10 mouse cellular contexts compared by ENCODE assay signal in the genomic region with DNA sequence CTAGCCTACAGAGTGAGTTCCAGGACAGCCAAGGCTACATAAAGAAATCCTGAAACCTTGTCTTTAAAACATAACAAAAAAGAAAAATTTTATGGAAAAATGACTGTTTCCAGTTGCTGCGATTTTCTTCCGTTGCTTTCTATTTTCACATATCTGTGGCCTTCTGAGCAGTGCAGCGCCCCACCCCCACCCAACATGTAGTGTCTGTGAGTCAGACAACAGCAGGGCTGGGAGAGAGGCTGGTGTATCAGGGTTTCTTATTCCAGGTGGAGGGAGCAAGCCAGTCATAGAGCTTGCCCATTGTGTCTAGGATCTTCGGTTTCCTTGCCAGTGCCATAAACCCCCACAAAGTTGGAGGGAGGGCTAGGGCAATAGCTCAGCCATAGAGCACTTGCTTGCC.
"Had no signal": no experiment of that assay in that cellular context is flagged by ENCODE, and none has a peak within 500 bp of the region (broad histone marks: within the 10 kb centered on the region; RNA-seq: fewer than 3 reads in every experiment).

No protein-coding gene starts in this region.

- DNase-seq: kidney, postnatal 10 days; kidney, postnatal 36 days; layer of hippocampus, postnatal 36 days; left cerebral cortex, postnatal 4 days; liver, postnatal 0 days; lung, embryonic 14.5 days; retina, postnatal 1 day; right cerebral cortex, postnatal 25 days; spleen, adult 18-20 months; thymus, postnatal 25 days had no signal
